Mouse (Mus musculus) hindbrain, embryonic 15.5 days (tissue): ENCODE results near the gene Acaa1b. TPM values are rescaled to one million over a fixed set of nuclear protein-coding genes. Genes with fewer than 3 reads are reported as not detected.

Source experiments
- ATAC-seq: fragments of 200-750 bp; cut with Nextera tagmentation; 2 replicates; pipeline ENCODE4 v1.8.0; 2017; ENCODE audit warnings: low read depth, moderate number of reproducible peaks, moderate TSS enrichment; ENCODE audit not compliant: low FRiP score
- H3K27ac ChIP-seq: fragments of 300-500 bp; sonication (generic); replicated peaks from 2 replicates; pipeline ENCODE4 v1.5.1; 2015; ENCODE audit warnings: mild to moderate bottlenecking, inconsistent platforms
- H3K27me3 ChIP-seq: fragments of 300-500 bp; sonication (generic); 2 replicates; pipeline ENCODE4 v1.6.1; 2015; ENCODE audit warnings: control low read depth, inconsistent platforms
- H3K36me3 ChIP-seq: fragments of 300-500 bp; sonication (generic); 2 replicates; pipeline ENCODE4 v1.6.1; 2015; ENCODE audit warnings: control low read depth, inconsistent platforms
- H3K4me1 ChIP-seq: fragments of 300-500 bp; sonication (generic); replicated peaks from 2 replicates; pipeline ENCODE4 v1.6.1; 2015; ENCODE audit warnings: control low read depth, inconsistent platforms
- H3K4me2 ChIP-seq: fragments of 300-500 bp; sonication (generic); 2 replicates; pipeline ENCODE4 v1.6.1; 2015; ENCODE audit warnings: moderate library complexity, mild to moderate bottlenecking, inconsistent platforms
- H3K4me3 ChIP-seq: fragments of 300-500 bp; sonication (generic); 2 replicates; pipeline ENCODE4 v1.5.1; 2015; ENCODE audit warnings: mild to moderate bottlenecking, inconsistent platforms
- H3K9ac ChIP-seq: fragments of 300-500 bp; sonication (generic); 2 replicates; pipeline ENCODE4 v1.6.1; 2015; ENCODE audit warnings: inconsistent platforms
- H3K9me3 ChIP-seq: fragments of 300-500 bp; sonication (generic); 2 replicates; pipeline ENCODE4 v1.6.1; 2016; ENCODE audit warnings: control low read depth, inconsistent platforms
- WGBS: fragments of 180-500 bp; shearing (Covaris S2); methylation state at CpG from one replicate; pipeline ENCODE4 v1.1.7; 2015; 5-methylcytosine and 5-hydroxymethylcytosine counted together
- polyA plus RNA-seq: library from polyadenylated mRNA; unstranded; fragments of >200 nt; fragmentation: Nextera tagmentation; extraction: Ambion mirVana; gene quantifications from 2 replicates; pipeline ENCODE4 v1.2.1, GENCODE M21; 2015

The Acaa1b gene
- polyA plus RNA-seq: 3.0 and 3.4 TPM in 2 replicates

DNA sequence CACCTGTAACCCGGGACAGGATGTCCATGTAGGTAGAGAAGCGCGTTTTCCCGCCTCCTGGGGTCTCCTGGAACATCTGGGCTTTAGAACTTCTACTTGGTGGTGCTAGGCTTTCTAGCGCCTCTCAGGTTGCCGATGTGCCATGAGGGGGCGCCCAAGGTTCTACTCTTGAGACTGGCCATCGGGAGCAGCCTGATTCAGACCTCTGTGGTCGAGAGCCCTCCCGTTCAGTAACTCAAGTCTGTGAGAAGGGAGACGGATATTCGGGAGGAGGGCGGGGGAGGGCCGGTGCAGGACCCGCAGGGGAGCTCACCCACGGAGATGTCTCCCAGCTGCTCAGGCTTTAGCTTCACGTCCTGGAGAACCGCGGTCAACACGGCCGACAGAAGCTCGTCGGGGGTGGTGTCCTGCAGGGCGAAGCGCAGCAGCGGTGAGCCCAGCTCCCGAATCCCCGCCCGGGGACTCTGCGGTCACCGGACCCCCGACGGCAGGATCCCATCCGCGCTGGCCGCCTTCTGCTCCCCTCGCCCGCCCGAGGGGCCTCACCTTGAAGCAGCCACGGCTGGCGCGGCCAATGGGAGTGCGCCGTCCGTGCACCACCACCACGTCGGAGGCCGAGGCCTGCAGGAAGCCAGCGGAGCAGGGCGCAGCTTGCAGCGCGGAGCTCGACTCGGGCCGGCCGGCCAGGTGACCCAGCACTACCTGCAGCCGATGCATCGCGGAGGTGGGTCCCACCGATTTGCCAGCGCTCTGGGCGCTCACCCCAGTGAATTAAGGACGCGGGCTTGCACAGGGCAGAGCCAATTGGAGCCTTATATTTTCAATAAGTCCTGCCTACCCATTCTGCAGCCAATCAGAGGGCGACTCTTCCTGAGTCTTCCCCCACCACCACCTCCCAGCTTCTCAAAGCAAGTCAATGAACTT lies at the start of gene Acaa1b:
Gene Acaa1b, minus strand, starts transcription at position 816 of the 924 bp plus-strand sequence.
- 1% methylated on average over 65 of the region's 65 CpGs for WGBS
- peak within 1 kb of the TSS; percentile 40 for H3K9ac ChIP-seq

DNA sequence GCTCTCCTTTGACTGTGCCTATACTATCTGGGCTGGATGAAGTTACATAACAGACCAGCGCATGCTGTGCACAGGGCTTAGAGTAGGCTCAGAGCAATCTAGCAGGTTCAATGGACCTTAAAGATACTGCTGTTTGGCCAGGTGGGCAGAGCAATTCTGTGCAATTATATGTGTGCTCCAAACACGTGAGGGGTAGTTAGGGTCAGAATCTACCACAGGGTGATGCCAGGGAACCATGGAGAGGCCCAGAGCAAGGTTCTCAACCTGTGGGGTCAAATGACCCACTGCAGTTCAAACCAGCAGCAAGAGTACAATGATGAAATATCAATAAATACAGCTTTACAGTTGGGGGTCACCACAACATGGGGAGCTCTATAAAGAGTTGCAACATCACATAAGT lies 49.8 kb upstream of the Acaa1b start:
- Histone ChIP-seq H3K4me2 (no peak overlapping the region), H3K27ac (no peak overlapping the region), H3K9me3 (no peaks in the 10 kb centered on the region), H3K4me1 (no peaks in the 10 kb centered on the region), H3K27me3 (no peaks in the 10 kb centered on the region), H3K36me3 (no peaks in the 10 kb centered on the region), H3K4me3 (no peak overlapping the region), H3K9ac (no peak overlapping the region)
- ATAC-seq: no peak
- 86% methylated on average over 2 of the region's 2 CpGs for WGBS

More for the DNA sequence above, at the start of gene Acaa1b:
- peak within 1 kb of the TSS; percentile 57 for H3K4me3 ChIP-seq
- no peaks in the 10 kb centered on the region for H3K4me1 ChIP-seq
- H3K27me3 ChIP-seq: peaks cover 17% of the 10 kb centered on the region
- H3K4me2 ChIP-seq: peak within 1 kb of the TSS; percentile 65
- no peaks in the 10 kb centered on the region for H3K9me3 ChIP-seq
- H3K27ac ChIP-seq: no peak within 1 kb of the TSS
- ATAC-seq: peak; percentile 89
- H3K36me3 ChIP-seq: no peaks in the 10 kb centered on the region

DNA sequence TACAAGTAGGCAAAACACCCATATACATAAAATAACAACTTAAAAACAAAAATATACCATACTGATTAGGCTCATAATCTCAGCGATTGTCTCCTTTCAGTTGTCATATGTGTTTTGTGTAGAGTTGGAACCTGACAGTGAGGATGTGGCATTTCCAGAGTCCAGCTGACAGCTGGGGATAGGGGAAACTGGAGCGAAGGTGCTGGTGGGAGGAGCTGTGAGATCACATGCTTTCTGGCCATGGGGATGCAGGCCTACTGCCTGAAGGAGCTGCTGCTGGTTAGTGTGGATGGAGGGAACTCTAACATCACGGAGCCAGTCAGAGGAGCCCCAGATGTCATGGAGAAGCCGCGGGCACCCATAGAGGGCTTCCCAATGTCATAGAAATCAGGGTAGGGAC lies 48.9 kb upstream of the Acaa1b start:
- no peak overlapping the region for H3K27ac ChIP-seq
- 95% methylated on average over 5 of the region's 5 CpGs for WGBS
- no peaks in the 10 kb centered on the region for H3K9me3 ChIP-seq
- H3K4me1 ChIP-seq: no peaks in the 10 kb centered on the region
- no peak overlapping the region for H3K4me3 ChIP-seq
- H3K27me3 ChIP-seq: no peaks in the 10 kb centered on the region
- no peak for ATAC-seq
- H3K36me3 ChIP-seq: no peaks in the 10 kb centered on the region
- H3K9ac ChIP-seq: no peak overlapping the region
- H3K4me2 ChIP-seq: no peak overlapping the region

DNA sequence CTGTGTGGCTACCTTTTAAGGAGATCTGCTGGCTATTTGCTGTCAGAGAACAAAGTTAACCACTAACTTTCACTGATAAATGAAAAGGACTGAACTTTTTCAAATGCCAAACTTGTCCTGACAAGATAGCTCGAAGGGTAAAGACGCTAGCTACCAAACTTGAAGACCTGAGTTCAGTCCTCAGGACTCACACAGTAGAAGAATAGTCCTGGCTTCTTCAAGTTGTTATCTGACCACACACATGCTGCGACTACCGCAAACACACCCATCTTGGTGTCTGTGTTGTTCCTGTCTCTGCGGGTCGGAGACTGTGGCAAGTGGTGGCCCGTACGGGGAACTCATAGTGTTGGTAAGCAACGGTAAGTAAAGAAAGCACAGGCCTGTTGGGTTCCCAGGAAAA lies 46.7 kb upstream of the Acaa1b start:
- WGBS: 96% methylated on average over 9 of the region's 9 CpGs
- Histone ChIP-seq H3K4me2 (no peak overlapping the region), H3K4me1 (no peaks in the 10 kb centered on the region), H3K4me3 (no peak overlapping the region), H3K27ac (no peak overlapping the region), H3K9ac (no peak overlapping the region), H3K9me3 (no peaks in the 10 kb centered on the region), H3K36me3 (no peaks in the 10 kb centered on the region), H3K27me3 (no peaks in the 10 kb centered on the region)
- no peak for ATAC-seq

DNA sequence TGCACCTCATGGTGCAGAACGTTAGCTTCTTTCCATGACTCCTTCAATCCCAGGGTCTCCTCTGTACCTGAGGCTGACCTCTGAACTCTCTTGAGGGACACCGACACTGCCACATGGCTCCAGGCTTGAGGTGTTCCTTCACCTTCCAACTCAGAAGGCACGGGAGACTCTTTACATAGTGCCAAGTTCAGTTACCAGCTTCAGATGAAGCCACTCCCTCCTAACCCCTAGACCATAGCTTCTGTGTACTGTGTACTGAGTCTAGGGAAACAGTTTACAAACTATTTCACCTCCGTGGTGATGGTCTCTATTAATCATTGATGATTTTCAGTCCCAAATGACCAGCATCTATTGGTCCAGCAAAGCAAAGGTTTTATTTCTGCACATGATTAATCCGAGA lies 44.8 kb upstream of the Acaa1b start:
- ATAC-seq: no peak
- Histone ChIP-seq H3K9ac (no peak overlapping the region), H3K36me3 (no peaks in the 10 kb centered on the region), H3K4me1 (no peaks in the 10 kb centered on the region), H3K4me3 (no peak overlapping the region), H3K27ac (no peak overlapping the region), H3K27me3 (no peaks in the 10 kb centered on the region), H3K9me3 (no peaks in the 10 kb centered on the region), H3K4me2 (no peak overlapping the region)
- whole genome bisulfite sequencing: 88% methylated on average over 5 of the region's 5 CpGs

DNA sequence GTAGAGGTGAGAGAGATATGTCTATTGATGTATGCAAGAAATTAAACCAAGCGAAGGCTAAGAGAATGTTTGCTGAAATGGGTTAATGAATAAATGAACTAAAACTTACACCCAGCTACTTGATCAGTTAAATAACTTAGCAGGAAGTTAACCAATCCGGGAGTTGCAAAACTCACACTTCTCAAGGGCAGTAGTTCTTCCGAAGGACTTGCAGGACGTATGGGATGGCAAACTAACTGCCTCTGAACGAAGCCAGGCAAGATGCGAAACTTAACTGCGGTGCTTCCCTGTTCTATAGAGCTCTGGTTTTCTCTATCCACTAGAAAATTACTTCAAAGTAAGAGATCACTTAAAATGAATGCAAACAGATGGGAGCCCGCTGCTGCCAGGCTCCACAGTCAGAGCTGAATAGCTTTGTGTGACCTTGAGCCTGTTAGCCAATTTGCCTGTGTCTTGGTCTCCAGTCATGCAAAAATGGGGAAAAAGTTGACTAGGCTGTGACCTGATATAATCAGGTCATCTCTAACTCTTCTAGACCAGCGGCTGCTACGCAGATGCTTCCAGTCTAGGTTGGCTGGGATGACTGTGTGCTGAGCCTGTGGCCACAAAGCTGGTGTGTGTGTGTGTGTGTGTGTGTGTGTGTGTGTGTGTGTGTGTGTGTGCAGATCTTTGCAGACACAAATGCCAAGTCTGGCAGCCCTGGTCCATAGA lies 42.4 kb upstream of the Acaa1b start:
- WGBS: 83% methylated on average over 10 of the region's 10 CpGs
- Histone ChIP-seq H3K27me3 (no peaks in the 10 kb centered on the region), H3K4me2 (no peak overlapping the region), H3K9me3 (no peaks in the 10 kb centered on the region), H3K9ac (no peak overlapping the region), H3K4me1 (no peaks in the 10 kb centered on the region), H3K27ac (no peak overlapping the region), H3K4me3 (no peak overlapping the region), H3K36me3 (no peaks in the 10 kb centered on the region)
- no peak for ATAC-seq

DNA sequence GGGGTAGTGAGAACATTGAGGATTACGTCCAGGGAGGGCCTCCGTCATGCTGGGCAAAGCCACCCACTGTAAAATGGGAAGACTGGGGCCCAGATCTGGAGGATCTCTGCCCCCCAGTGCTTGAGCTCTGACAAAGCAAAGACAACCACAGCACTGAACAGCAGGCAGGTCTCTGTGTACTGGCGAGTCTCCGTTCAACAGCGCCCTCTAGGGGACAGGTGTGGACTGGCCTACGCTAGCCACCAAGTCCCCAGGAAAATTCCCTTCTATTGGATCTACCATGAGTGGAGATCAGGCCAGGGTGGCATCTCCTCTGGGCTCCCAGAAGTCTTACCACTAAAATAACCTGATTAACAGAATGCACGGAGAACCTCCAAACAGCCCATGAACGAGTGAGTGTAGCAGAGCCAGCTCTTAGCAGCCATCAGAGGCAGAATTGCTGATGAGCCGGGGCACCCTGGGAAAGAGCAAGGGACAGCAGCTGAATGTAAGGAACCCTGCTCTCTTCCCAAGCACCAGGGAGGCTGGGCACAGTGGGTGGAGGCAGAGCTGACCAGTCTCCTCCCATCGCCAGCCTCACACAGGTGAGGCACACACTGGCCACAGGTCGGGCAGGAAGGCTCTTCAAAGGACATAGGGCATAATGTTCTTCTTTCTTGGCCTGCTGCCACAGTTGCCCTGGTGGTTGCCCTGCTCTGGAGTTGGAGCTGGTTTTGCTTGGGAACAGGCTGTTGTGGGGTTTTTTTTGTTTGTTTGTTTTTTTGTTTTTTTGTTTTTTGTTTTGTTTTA lies 35.5 kb upstream of the Acaa1b start:
- no peak for ATAC-seq
- Histone ChIP-seq H3K27ac (no peak overlapping the region), H3K4me2 (no peak overlapping the region), H3K9ac (no peak overlapping the region), H3K9me3 (no peaks in the 10 kb centered on the region), H3K36me3 (no peaks in the 10 kb centered on the region), H3K27me3 (no peaks in the 10 kb centered on the region), H3K4me3 (no peak overlapping the region), H3K4me1 (no peaks in the 10 kb centered on the region)
- WGBS: 35% methylated on average over 11 of the region's 11 CpGs

DNA sequence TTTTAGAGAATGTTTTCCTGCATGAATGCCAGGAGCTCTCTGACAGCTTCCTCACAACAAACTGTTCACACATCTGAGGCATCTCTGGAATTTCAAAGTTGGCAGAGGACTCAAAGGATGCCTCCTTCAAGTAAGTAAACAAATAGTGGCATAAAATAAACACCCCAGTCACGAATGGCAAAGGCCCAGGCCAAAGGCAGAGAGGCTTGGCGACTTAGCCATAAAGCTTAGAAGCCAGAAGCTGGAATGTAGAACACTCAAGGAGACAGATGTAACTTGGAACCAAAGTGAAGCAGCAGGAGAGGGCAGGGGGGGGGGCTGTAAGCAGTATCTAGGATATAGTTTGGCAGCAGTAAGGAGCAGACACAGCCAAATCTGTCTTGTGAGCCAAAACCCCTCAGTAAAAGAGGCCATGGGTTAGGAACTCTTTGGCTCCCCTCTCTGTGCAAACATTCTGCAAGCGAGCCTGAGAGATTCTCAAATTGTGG lies 24.4 kb upstream of the Acaa1b start:
- no peaks in the 10 kb centered on the region for H3K27me3 ChIP-seq
- peak; percentile 71; the same call in 1 of the 2 replicates for ATAC-seq
- no peak overlapping the region for H3K4me2 ChIP-seq
- H3K9ac ChIP-seq: no peak overlapping the region
- no peaks in the 10 kb centered on the region for H3K9me3 ChIP-seq
- no peaks in the 10 kb centered on the region for H3K4me1 ChIP-seq
- H3K27ac ChIP-seq: no peak overlapping the region
- WGBS: 46% methylated on average over 3 of the region's 3 CpGs
- H3K36me3 ChIP-seq: no peaks in the 10 kb centered on the region
- H3K4me3 ChIP-seq: no peak overlapping the region

DNA sequence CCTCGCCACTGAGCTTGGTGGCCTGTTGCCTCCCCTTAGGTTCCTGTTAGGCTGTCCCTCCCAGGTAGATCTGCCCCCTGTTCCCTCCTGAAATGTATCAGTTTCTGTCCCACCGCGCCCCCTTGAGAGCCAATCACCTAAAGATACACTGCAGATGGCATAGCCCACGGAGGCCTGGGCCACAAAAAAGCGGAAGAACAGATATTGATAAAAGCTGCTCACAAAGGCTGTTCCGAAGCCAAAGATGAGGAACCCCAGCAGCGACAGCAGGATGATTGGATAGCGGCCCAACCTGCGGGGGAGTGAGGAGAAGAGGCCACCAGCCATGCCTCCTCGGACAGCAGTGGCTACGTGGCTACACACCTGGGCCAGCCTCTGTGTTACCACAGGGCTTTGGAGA lies 22.4 kb upstream of the Acaa1b start:
- WGBS: 92% methylated on average over 11 of the region's 11 CpGs
- Histone ChIP-seq H3K9ac (no peak overlapping the region), H3K4me2 (no peak overlapping the region), H3K4me3 (no peak overlapping the region), H3K36me3 (no peaks in the 10 kb centered on the region), H3K4me1 (no peaks in the 10 kb centered on the region), H3K27me3 (no peaks in the 10 kb centered on the region), H3K27ac (no peak overlapping the region), H3K9me3 (no peaks in the 10 kb centered on the region)
- no peak for ATAC-seq

DNA sequence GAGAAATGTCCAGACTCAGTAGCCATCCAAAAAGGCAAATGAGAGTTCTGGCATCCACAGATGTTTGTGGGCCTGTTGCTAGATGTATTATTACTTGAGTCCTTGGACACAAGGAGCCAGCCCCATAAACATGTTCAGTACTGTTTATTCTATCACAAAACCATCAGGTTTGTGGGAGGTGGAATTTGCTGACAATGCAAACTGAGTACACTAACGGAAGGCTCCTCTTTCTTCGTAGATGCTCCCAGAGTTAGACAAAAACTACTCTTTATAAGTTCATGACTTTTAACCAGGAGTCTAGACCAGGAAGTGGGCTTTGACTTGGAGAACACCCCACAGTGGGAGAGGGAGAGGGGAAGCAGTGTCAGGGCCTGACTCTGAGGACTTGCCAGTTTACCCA lies 10.7 kb upstream of the Acaa1b start:
- 95% methylated on average over 2 of the region's 2 CpGs for WGBS
- no peaks in the 10 kb centered on the region for H3K27me3 ChIP-seq
- no peak overlapping the region for H3K27ac ChIP-seq

DNA sequence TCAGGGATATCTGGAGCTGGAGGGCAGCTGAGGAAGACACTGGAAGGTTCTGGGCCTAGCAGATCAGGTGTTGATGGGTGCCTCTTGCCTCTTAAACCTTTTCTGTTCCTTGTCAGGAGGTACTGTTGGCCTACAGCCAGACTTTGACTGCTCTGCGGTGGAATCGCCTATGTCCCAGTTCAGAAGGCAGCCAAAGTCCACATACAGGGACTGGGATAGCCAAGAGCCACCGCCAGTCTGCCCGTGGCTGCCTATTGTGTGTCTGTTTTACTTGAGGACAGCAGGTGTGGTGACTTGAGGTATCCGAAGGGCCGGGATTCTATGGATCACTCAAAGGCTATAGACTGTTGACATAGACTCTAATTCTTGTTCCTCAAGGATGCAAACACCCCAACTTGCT lies 8.7 kb upstream of the Acaa1b start:
- no peaks in the 10 kb centered on the region for H3K36me3 ChIP-seq
- H3K4me2 ChIP-seq: no peak overlapping the region
- H3K9ac ChIP-seq: no peak overlapping the region
- H3K4me3 ChIP-seq: no peak overlapping the region
- 93% methylated on average over 6 of the region's 6 CpGs for WGBS
- no peaks in the 10 kb centered on the region for H3K9me3 ChIP-seq
- H3K27me3 ChIP-seq: no peaks in the 10 kb centered on the region
- ATAC-seq: no peak
- no peaks in the 10 kb centered on the region for H3K4me1 ChIP-seq
- H3K27ac ChIP-seq: no peak overlapping the region

More for the DNA sequence above, 10.7 kb upstream of the Acaa1b start:
- Histone ChIP-seq H3K9me3 (no peaks in the 10 kb centered on the region), H3K9ac (no peak overlapping the region), H3K4me3 (no peak overlapping the region), H3K36me3 (no peaks in the 10 kb centered on the region), H3K4me2 (no peak overlapping the region), H3K4me1 (no peaks in the 10 kb centered on the region)
- no peak for ATAC-seq
